Mouse (Mus musculus): ENCODE results near the gene Ltb4r1. TPM values are rescaled to one million over a fixed set of nuclear protein-coding genes. Genes with fewer than 3 reads are reported as not detected.
A peak's percentile ranks its signal among the peaks of the same experiment; 100 is the strongest.

Ltb4r1 gene
- total RNA-seq, 2 experiments from 2014 or later, result not detected

- H3K4me3 ChIP-seq, result peak overlapping the region; percentile 49
- no peak for DNase-seq (ENCODE audit: low spot score in 2 of 2)
- H3K27ac ChIP-seq, result peak overlapping the region; percentile 68
- no peak for TF ChIP-seq CTCF (conservative IDR thresholded peaks at IDR 0.05)
Observed at GRCm38 (mm10) chr14:55782361-55782960, 16.7 kb downstream of the Ltb4r1 start.

GRCm38 (mm10) chr14:55783171-55783957, 17.6 kb downstream of the Ltb4r1 start:
- DNase-seq (ENCODE audit: low spot score in 2 of 2), result no peak
- peak overlapping the region; percentile 68 for H3K27ac ChIP-seq
- no peak for TF ChIP-seq CTCF (conservative IDR thresholded peaks at IDR 0.05)
- H3K4me3 ChIP-seq, result peak overlapping the region; percentile 49

DNA sequence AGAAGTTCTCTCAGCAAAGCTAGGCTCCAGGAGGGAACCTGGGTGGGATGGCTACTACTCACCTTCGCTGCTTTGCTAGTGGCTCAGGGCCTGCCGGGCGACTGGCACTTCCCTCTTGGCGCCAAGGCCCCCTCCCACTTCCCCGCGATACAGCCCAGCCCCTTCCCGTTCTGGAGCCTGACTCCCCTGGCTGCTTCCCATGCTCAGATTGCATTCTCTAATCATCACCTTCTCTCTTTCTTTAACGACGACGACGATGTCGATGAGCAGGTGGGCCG, 18.1 kb downstream of the Ltb4r1 start, which contains the start of gene Adcy4:
TSS of gene Adcy4 (minus strand) at position 138 of the 278 bp plus-strand sequence.
- H3K4me3 ChIP-seq, result peak within 1 kb of the TSS; percentile 49
- TF ChIP-seq CTCF (conservative IDR thresholded peaks at IDR 0.05), result no peak
- DNase-seq (ENCODE audit: low spot score in 2 of 2), result no peak
- H3K27ac ChIP-seq, result peak within 1 kb of the TSS; percentile 68

DNA sequence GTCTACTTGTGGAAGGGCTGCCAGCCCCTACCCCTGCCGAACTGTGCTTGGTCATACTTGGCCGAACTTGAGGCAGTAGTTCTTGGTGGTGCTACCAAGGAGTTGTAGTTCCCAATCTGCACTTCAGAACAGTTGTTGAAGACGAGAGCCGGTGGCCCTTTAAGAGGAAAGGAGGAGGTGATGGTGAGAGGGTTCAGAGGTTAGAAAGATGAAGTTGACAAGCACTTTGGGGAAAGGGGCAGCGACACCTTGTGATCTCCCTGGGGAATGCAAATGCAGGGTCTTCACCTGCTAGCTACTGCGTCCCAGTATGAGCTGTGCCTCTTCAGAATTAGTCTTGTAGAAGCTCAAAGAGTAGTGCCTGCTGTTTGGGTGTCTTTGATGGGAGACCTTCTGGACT, 19.4 kb downstream of the Ltb4r1 start:
- no peak for DNase-seq (ENCODE audit: low spot score in 2 of 2)
- TF ChIP-seq CTCF (conservative IDR thresholded peaks at IDR 0.05), result peak; percentile 42
- Histone ChIP-seq H3K27ac (no peak overlapping the region), H3K4me3 (no peak overlapping the region)

GRCm38 (mm10) chr14:55787731-55788130, 22.0 kb downstream of the Ltb4r1 start:
- DNase-seq (ENCODE audit: low spot score in 2 of 2), result no peak
- Histone ChIP-seq H3K27ac (no peak overlapping the region), H3K4me3 (no peak overlapping the region)
- TF ChIP-seq CTCF (conservative IDR thresholded peaks at IDR 0.05), result no peak

DNA sequence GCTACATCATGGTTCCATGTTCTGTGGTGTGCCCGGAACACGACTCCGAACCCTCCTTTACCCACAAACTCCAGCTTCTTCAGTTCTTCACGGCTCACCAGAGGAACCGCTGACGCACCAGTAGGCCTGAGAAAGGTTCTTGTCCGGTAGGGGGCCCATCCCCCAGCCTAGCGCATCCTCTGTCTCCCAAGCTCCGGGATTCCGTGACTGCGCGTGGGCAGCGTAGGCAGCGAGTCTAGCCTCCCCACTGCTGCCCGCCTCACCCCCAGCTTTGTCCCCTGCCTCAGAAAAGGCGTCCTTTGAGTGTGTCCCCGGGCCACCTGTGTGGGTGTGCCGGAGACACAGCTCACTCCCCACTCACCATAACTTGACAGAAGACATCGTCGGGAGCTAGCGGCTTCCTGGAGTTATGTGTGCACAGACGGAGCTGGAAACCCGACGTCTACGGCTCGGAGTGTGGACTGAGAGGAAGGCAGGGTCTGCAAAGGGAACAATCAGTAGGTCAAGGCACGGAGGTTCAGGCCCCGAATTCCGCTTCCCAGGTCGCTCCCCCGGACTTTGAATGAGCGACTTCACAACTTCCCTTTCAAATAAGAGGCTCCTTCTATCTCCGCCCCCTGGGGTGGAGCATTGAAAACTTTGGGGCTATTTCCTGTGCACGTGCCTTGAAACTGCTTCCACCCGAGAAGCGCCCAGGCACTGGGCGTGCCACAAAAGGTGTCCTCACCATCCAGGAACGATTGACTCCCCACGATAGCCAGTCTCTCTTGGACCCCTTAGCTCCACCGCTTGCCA, 22.7 kb downstream of the Ltb4r1 start, which contains the start of gene Ripk3:
TSS of gene Ripk3 (minus strand) at position 610 of the 795 bp plus-strand sequence.
- DNase-seq (ENCODE audit: low spot score in 2 of 2), result no peak
- Histone ChIP-seq H3K4me3 (peak within 1 kb of the TSS; percentile 22), H3K27ac (no peak within 1 kb of the TSS)
- no peak for TF ChIP-seq CTCF (conservative IDR thresholded peaks at IDR 0.05)

DNA sequence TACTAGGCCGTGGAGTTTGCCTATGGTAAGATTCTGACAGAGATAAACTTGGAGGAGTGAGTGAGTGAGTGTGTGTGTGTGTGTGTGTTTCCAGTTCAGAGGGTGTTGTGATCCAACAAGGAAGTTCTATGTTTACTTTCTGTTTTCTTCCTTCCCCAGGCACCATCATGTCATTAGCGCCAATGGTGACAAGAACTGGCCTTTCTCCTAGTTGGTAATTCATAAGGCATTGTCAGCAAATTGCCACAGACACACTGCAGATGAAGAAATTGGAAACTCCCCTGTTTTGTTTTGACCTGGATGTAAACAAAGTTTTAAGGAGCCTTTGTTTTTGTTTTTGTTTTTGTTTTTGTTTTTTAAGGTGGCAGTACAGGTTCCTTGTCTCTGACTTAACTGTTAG, 27.7 kb downstream of the Ltb4r1 start:
- Histone ChIP-seq H3K4me3 (no peak overlapping the region), H3K27ac (no peak overlapping the region)
- no peak for TF ChIP-seq CTCF (conservative IDR thresholded peaks at IDR 0.05)
- no peak for DNase-seq (ENCODE audit: low spot score in 2 of 2)

DNA sequence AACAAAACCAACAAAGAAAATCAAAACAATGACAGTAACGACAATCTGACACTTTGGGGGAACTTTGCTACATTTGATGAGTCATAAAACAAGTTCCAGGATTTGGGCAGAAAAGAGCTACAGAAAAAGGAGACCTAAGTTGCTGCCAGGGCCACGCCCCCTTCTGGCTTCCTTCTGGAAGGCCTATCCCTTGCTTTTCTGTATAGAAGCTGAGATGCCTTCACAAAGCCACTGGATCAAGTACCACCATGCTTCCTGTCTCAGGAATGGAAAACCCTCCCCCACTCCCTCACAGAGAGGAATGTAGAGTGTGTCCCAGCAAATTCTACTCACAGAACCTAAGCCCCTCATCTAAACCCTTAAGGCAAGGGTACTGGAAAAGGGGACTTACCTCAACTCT, 28.2 kb downstream of the Ltb4r1 start:
- Histone ChIP-seq H3K27ac (no peak overlapping the region), H3K4me3 (no peak overlapping the region)
- TF ChIP-seq CTCF (conservative IDR thresholded peaks at IDR 0.05), result no peak
- no peak for DNase-seq (ENCODE audit: low spot score in 2 of 2)

GRCm38 (mm10) chr14:55795380-55796163, 29.8 kb downstream of the Ltb4r1 start:
- H3K4me3 ChIP-seq, result no peak overlapping the region
- TF ChIP-seq CTCF (conservative IDR thresholded peaks at IDR 0.05), result no peak
- no peak overlapping the region for H3K27ac ChIP-seq
- DNase-seq (ENCODE audit: low spot score in 2 of 2), result no peak

GRCm38 (mm10) chr14:55814885-55815284, 49.1 kb downstream of the Ltb4r1 start:
- DNase-seq (ENCODE audit: low spot score in 2 of 2), result no peak
- peak overlapping the region; percentile 43 for H3K4me3 ChIP-seq
- H3K27ac ChIP-seq, result no peak overlapping the region
- no peak for TF ChIP-seq CTCF (conservative IDR thresholded peaks at IDR 0.05)

- no peak overlapping the region for H3K27ac ChIP-seq
- peak overlapping the region; percentile 43 for H3K4me3 ChIP-seq
- TF ChIP-seq CTCF (conservative IDR thresholded peaks at IDR 0.05), result no peak
- no peak for DNase-seq (ENCODE audit: low spot score in 2 of 2)
Observed at GRCm38 (mm10) chr14:55815310-55815751, 49.6 kb downstream of the Ltb4r1 start.

Other genes starting within 250 kb of the Ltb4r1 start
- gene Nrl, start 241.0 kb upstream of the Ltb4r1 start, total RNA-seq (2021), result 1 to 10 TPM; 2.2 to 3.6 TPM
- 10 to 100 TPM; 45.0 to 47.6 TPM for gene Pck2, start 225.7 kb upstream of the Ltb4r1 start, total RNA-seq (2021)
- 10 to 100 TPM; 84.2 to 87.6 TPM for gene Dcaf11, start 206.0 kb upstream of the Ltb4r1 start, total RNA-seq (2021)
- under 1 TPM in 1 of 2 experiments, not detected in 1; 0.92 TPM for gene A730061H03Rik, start 205.6 kb upstream of the Ltb4r1 start, total RNA-seq (2021)
- not detected for gene Fitm1, start 190.3 kb upstream of the Ltb4r1 start, total RNA-seq (2021)
- gene Psme1, start 187.8 kb upstream of the Ltb4r1 start, total RNA-seq (2021), result 10 to 100 TPM; 55.5 to 61.2 TPM
- gene Emc9, start 180.7 kb upstream of the Ltb4r1 start, total RNA-seq (2021), result 10 to 100 TPM; 43.5 to 49.7 TPM
- 10 to 100 TPM; 45.2 to 60.4 TPM for gene Psme2, start 174.8 kb upstream of the Ltb4r1 start, total RNA-seq (2021)
- 10 to 100 TPM; 46.3 to 47.0 TPM for gene Rnf31, start 174.3 kb upstream of the Ltb4r1 start, total RNA-seq (2021)
- gene Irf9, start 162.4 kb upstream of the Ltb4r1 start, total RNA-seq (2021), result 10 to 100 TPM; 11.6 to 12.1 TPM
- 1 to 10 TPM; 1.9 to 2.5 TPM for gene Rec8, start 147.9 kb upstream of the Ltb4r1 start, total RNA-seq (2021)
- 100 to 1,000 TPM; 139 to 142 TPM for gene Ipo4, start 130.0 kb upstream of the Ltb4r1 start, total RNA-seq (2021)
- gene Gm49378, start 128.1 kb upstream of the Ltb4r1 start, total RNA-seq (2021), result 1 to 10 TPM; 2.6 to 6.5 TPM
- 10 to 100 TPM; 40.4 to 45.8 TPM for gene Tm9sf1, start 122.2 kb upstream of the Ltb4r1 start, total RNA-seq (2021)
- gene Tssk4, start 115.8 kb upstream of the Ltb4r1 start, total RNA-seq (2021), result 1 to 10 TPM in 1 of 2 experiments, under 1 TPM in 1; 0.96 to 1.6 TPM
- 10 to 100 TPM; 51.2 to 55.4 TPM for gene Mdp1, start 105.5 kb upstream of the Ltb4r1 start, total RNA-seq (2021)
- 10 to 100 TPM; 26.0 to 26.1 TPM for gene Gmpr2, start 94.0 kb upstream of the Ltb4r1 start, total RNA-seq (2021)
- 100 to 1,000 TPM; 301 to 309 TPM for gene Nedd8, start 93.8 kb upstream of the Ltb4r1 start, total RNA-seq (2021)
- 10 to 100 TPM; 15.2 to 16.2 TPM for gene Tinf2, start 84.1 kb upstream of the Ltb4r1 start, total RNA-seq (2021)
- gene Tgm1, start 52.0 kb upstream of the Ltb4r1 start, total RNA-seq (2021), result not detected
- 10 to 100 TPM; 44.9 to 49.5 TPM for gene Rabggta, start 43.7 kb upstream of the Ltb4r1 start, total RNA-seq (2021)
- 10 to 100 TPM; 82.4 to 91.1 TPM for gene Dhrs1, start 20.3 kb upstream of the Ltb4r1 start, total RNA-seq (2021)
- 10 to 100 TPM; 11.8 to 13.1 TPM for gene Nop9, start 20.3 kb upstream of the Ltb4r1 start, total RNA-seq (2021)
- gene Cideb, start 7.5 kb upstream of the Ltb4r1 start, total RNA-seq (2021), result 1 to 10 TPM; 1.4 to 1.6 TPM
- gene Ltb4r2, start 4.5 kb upstream of the Ltb4r1 start, total RNA-seq (2021), result under 1 TPM in 1 of 2 experiments, not detected in 1; 0.22 TPM
- 1 to 10 TPM; 4.4 to 5.6 TPM for gene Adcy4, start 18.1 kb downstream of the Ltb4r1 start, total RNA-seq (2021)
- gene Ripk3, start 22.9 kb downstream of the Ltb4r1 start, total RNA-seq (2021), result 1 to 10 TPM; 1.2 to 2.9 TPM
- 1 to 10 TPM; 2.6 TPM for gene Nfatc4, start 57.2 kb downstream of the Ltb4r1 start, total RNA-seq (2021)
- 1 to 10 TPM; 7.9 to 8.9 TPM for gene Nynrin, start 88.0 kb downstream of the Ltb4r1 start, total RNA-seq (2021)
- gene Cbln3, start 118.4 kb downstream of the Ltb4r1 start, total RNA-seq (2021), result under 1 TPM; 0.32 to 0.54 TPM
- 10 to 100 TPM; 13.2 to 14.7 TPM for gene Khnyn, start 119.0 kb downstream of the Ltb4r1 start, total RNA-seq (2021)
- gene Sdr39u1, start 134.3 kb downstream of the Ltb4r1 start, total RNA-seq (2021), result 10 to 100 TPM; 63.5 to 78.7 TPM
- gene Cma1, start 178.7 kb downstream of the Ltb4r1 start, total RNA-seq (2021), result under 1 TPM in 1 of 2 experiments, not detected in 1; 0.69 TPM
- gene Cma2, start 185.0 kb downstream of the Ltb4r1 start, total RNA-seq (2021), result not detected

All from layer of hippocampus, adult 2 months (tissue).